ENCODE assay signal across 16 mouse cellular contexts in the genomic region with DNA sequence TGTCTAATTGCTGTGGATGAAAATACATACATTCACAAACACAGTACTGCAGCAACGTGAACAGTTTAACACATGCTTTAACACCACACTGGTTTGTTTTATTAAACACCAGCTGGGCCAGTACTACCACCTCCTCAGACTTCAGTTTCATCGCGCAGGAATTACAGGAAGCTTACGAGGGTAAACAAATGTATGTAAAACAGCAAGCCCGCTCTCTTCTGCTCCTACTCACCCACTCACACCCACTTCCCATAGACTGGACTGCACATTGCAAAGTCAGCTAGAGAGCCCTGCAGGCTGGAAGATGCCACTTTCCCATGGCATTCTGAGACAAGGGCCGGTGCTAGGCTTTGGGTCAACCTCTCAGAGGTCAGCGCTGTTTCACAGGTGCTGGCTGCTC. TPM values are rescaled to one million over a fixed set of nuclear protein-coding genes. Genes with fewer than 3 reads are reported as not detected.
A peak's percentile ranks its signal among the peaks of the same experiment; 100 is the strongest.
DNase-seq lines count a peak whose midpoint lies in the region; ATAC-seq and TF ChIP-seq lines count a peak whose summit lies in the region.
"Had no signal": no experiment of that assay in that cellular context is flagged by ENCODE, and none has a peak within 500 bp of the region (broad histone marks: within the 10 kb centered on the region; RNA-seq: fewer than 3 reads in every experiment).

No protein-coding gene starts in this region.

- no peak for ATAC-seq in embryonic facial prominence, embryonic 13.5 days (ENCODE audit: insufficient number of reproducible peaks, insufficient read depth, low FRiP score, low TSS enrichment, low read depth)
- peak; percentile 53 for ATAC-seq in inflammation-experienced regulatory T-cells, adult 6 months

- no peak; the same call in 1 of the 2 replicates for TF ChIP-seq CTCF in left cerebral cortex, adult 2 months (IDR thresholded peaks at IDR 0.05)

- H3K4me2 ChIP-seq in embryonic facial prominence, embryonic 13.5 days: no peak overlapping the region
- H3K4me2 ChIP-seq: neural tube, embryonic 15.5 days; stomach, embryonic 15.5 days had no signal

- no peaks in the 10 kb centered on the region for H3K9me3 ChIP-seq in embryonic facial prominence, embryonic 13.5 days
- no peaks in the 10 kb centered on the region for H3K9me3 ChIP-seq in embryonic facial prominence, embryonic 10.5 days
- H3K9me3 ChIP-seq in limb, embryonic 10.5 days (replicated peaks): no peaks in the 10 kb centered on the region
- H3K9me3 ChIP-seq: heart, embryonic 10.5 days; neural tube, embryonic 15.5 days; stomach, embryonic 15.5 days had no signal

- peak overlapping the region; percentile 34; the same call in 1 of the 2 replicates for H3K27ac ChIP-seq in embryonic facial prominence, embryonic 13.5 days
- H3K27ac ChIP-seq in embryonic facial prominence, embryonic 10.5 days (replicated peaks): no peak overlapping the region
- no peak overlapping the region for H3K27ac ChIP-seq in left cerebral cortex, adult 2 months
- no peak overlapping the region for H3K27ac ChIP-seq in limb, embryonic 10.5 days
- H3K27ac ChIP-seq: gastrocnemius, adult 2 months; heart, embryonic 10.5 days; neural tube, embryonic 15.5 days; stomach, embryonic 15.5 days had no signal

- 72% methylated on average over 7 of the region's 7 CpGs for WGBS in embryonic facial prominence, embryonic 13.5 days
- 80% methylated on average over 7 of the region's 7 CpGs for WGBS in embryonic facial prominence, embryonic 10.5 days
- WGBS in limb, embryonic 10.5 days: 90% methylated on average over 7 of the region's 7 CpGs

- H3K27me3 ChIP-seq in embryonic facial prominence, embryonic 13.5 days: no peaks in the 10 kb centered on the region
- no peaks in the 10 kb centered on the region for H3K27me3 ChIP-seq in embryonic facial prominence, embryonic 10.5 days (replicated peaks; ENCODE audit: low read depth, poor library complexity, severe bottlenecking)
- H3K27me3 ChIP-seq in limb, embryonic 10.5 days (ENCODE audit: low read depth, poor library complexity, severe bottlenecking): no peaks in the 10 kb centered on the region
- H3K27me3 ChIP-seq: neural tube, embryonic 15.5 days; stomach, embryonic 15.5 days had no signal

- intact Hi-C loops in left cerebral cortex, postnatal 25 days (cut with DNase I): no loop called here
- intact Hi-C loops in left cerebral cortex, adult 2 months (cut with DNase I): no loop called here
- intact Hi-C loops in heart, postnatal 36 days (cut with DNase I): loop anchor here (1.0 kb wide), 1 partner anchor 12 kb away; no protein-coding TSS in a partner anchor

- peaks cover 6% of the 10 kb centered on the region for H3K36me3 ChIP-seq in embryonic facial prominence, embryonic 13.5 days
- peaks cover 6% of the 10 kb centered on the region; the same call in 1 of the 2 replicates for H3K36me3 ChIP-seq in embryonic facial prominence, embryonic 10.5 days (replicated peaks)
- peaks cover 2% of the 10 kb centered on the region; the same call in 1 of the 2 replicates for H3K36me3 ChIP-seq in limb, embryonic 10.5 days
- H3K36me3 ChIP-seq: neural tube, embryonic 15.5 days had no signal

- DNase-seq in embryonic facial prominence, embryonic 10.5 days (ENCODE audit: low spot score): no peak
- DNase-seq in left cerebral cortex, postnatal 25 days (ENCODE audit: low spot score in 2 of 2): peak; percentile 20 to 65
- DNase-seq in left cerebral cortex, adult 2 months (ENCODE audit: extremely low spot score in 1 of 2, low spot score in 2 of 2): no peak
- DNase-seq in B cell, adult 2 months: peak; percentile 43 to 47
- DNase-seq in limb, embryonic 10.5 days (ENCODE audit: low spot score): no peak
- no peak for DNase-seq in heart, postnatal 36 days
- DNase-seq: adrenal gland, adult 2 months; gastrocnemius, adult 2 months; heart, postnatal 4 days; retina, postnatal 1 day; thymus, postnatal 4 days had no signal

- H3K9ac ChIP-seq in embryonic facial prominence, embryonic 13.5 days: no peak overlapping the region
- H3K9ac ChIP-seq: neural tube, embryonic 15.5 days; stomach, embryonic 15.5 days had no signal

- no peak overlapping the region for H3K4me3 ChIP-seq in embryonic facial prominence, embryonic 13.5 days
- H3K4me3 ChIP-seq in embryonic facial prominence, embryonic 10.5 days: no peak overlapping the region
- no peak overlapping the region for H3K4me3 ChIP-seq in left cerebral cortex, adult 2 months
- no peak overlapping the region for H3K4me3 ChIP-seq in limb, embryonic 10.5 days
- H3K4me3 ChIP-seq: gastrocnemius, adult 2 months; heart, embryonic 10.5 days; neural tube, embryonic 15.5 days; stomach, embryonic 15.5 days had no signal

- H3K4me1 ChIP-seq in embryonic facial prominence, embryonic 13.5 days: peaks cover 14% of the 10 kb centered on the region
- H3K4me1 ChIP-seq in embryonic facial prominence, embryonic 10.5 days: 0 out of 2 replicates have a peak, but pooled peaks cover 3% of the 10 kb centered on the region
- no peaks in the 10 kb centered on the region for H3K4me1 ChIP-seq in limb, embryonic 10.5 days
- H3K4me1 ChIP-seq: neural tube, embryonic 15.5 days had no signal

RNA-seq across cellular contexts. Expression of gene Stard5, which starts 17.0 kb away (rescaled TPM):
- polyA plus RNA-seq in embryonic facial prominence, embryonic 13.5 days (2015; fragmentation: Nextera tagmentation; extraction: Ambion mirVana): 29.2 and 31.0 TPM in 2 replicates
- polyA plus RNA-seq in embryonic facial prominence, embryonic 10.5 days (2016; fragmentation: Nextera tagmentation; extraction: Ambion mirVana): 15.1 and 16.8 TPM in 2 replicates
- total RNA-seq in left cerebral cortex, postnatal 25 days (2021): 1 to 10 TPM; 6.5 to 9.6 TPM
- 1 to 10 TPM; 6.8 to 7.4 TPM for total RNA-seq in left cerebral cortex, adult 2 months (2021)
- 10 to 100 TPM; 25.0 to 41.7 (median 39.5) TPM for polyA plus RNA-seq in inflammation-experienced regulatory T-cells, adult 6 months (2017; shearing (Covaris generic))
- polyA plus RNA-seq in limb, embryonic 10.5 days (2016; fragmentation: Nextera tagmentation; extraction: Ambion mirVana): 15.2 and 18.1 TPM in 2 replicates
- total RNA-seq in heart, postnatal 36 days (2021): 10 to 100 TPM; 10.9 to 11.7 TPM

Comparison
In these comparisons a context has a peak if more than half of its experiments do, and no peak if none do; other contexts are left out.
1. DNase-seq: peak in left cerebral cortex, postnatal 25 days (2 of 2) and B cell, adult 2 months (2 of 2); none in embryonic facial prominence, embryonic 10.5 days (single experiment), left cerebral cortex, adult 2 months (0 of 2), limb, embryonic 10.5 days (single experiment) and heart, postnatal 36 days (0 of 2).